Mouse (Mus musculus) spleen, adult 10 weeks (tissue): ENCODE measurements around the gene Adrm1. TPM values are rescaled to one million over a fixed set of nuclear protein-coding genes. Genes with fewer than 3 reads are reported as not detected.

Source experiments
- polyA plus RNA-seq: library from polyadenylated mRNA; stranded (reverse); fragments of 350-450 nt; fragmentation: Illumina TruSeq; extraction: RNeasy Lipid Tissue Mini Kit (QIAGEN cat#74804); gene quantifications from one replicate; pipeline ENCODE4 v1.2.3, GENCODE M21; 2015; ENCODE audit warnings: low replicate concordance; ENCODE audit not compliant: insufficient read depth

Adrm1 gene
- polyA plus RNA-seq: 43.0 TPM

DNA sequence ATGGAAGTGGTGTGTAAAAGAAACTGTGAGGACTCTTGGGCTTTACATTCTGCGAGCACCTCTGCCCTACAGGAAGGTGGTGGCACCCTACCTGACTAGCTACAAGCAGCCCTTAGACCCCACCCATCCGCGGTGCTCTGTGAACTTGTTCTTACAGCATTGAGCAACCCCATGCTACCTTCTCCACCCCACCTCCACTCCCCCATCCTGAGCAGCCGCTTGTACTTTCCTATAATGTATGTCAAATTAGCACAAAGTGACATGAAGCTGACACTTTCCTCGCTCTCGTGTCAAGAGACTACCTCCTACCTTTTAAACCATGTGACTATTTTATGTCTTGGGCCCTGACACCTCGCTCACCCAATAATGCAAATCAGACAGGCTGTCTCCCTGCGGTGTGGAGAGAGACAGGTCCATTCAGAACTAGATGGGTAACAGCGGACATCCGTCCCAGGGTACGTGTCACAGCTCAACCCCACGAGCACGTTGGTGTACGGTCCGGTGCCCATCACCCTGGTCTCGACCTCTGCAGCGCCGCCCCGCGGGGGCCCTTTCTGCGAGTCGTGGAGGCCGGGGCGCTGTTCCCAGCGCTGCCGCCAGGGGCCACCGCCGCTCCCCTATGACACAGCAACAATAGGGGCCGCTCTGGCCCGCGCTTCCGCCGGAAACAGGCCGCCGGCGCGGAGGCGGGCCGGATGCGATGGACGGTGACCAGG, at the start of gene Adrm1:
Adrm1 (plus strand) TSS at position 680 of the 716 bp plus-strand sequence.

Other genes starting within 250 kb of the Adrm1 start
- 37.0 TPM for gene Taf4, start 194.8 kb upstream of the Adrm1 start, polyA plus RNA-seq
- gene Lsm14b, start 146.5 kb upstream of the Adrm1 start, polyA plus RNA-seq: 33.6 TPM
- 201 TPM for gene Psma7, start 129.1 kb upstream of the Adrm1 start, polyA plus RNA-seq
- 7.9 TPM for gene Ss18l1, start 129.0 kb upstream of the Adrm1 start, polyA plus RNA-seq
- 17.9 TPM for gene Mtg2, start 100.9 kb upstream of the Adrm1 start, polyA plus RNA-seq
- gene Hrh3, start 67.0 kb upstream of the Adrm1 start, polyA plus RNA-seq: not detected
- 30.4 TPM for gene Osbpl2, start 52.2 kb upstream of the Adrm1 start, polyA plus RNA-seq
- gene Lama5, start 54.4 kb downstream of the Adrm1 start, polyA plus RNA-seq: 2.7 TPM
- gene Rps21, start 85.9 kb downstream of the Adrm1 start, polyA plus RNA-seq: 1,124 TPM
- 47.4 TPM for gene Cables2, start 102.0 kb downstream of the Adrm1 start, polyA plus RNA-seq
- gene Rbbp8nl, start 118.4 kb downstream of the Adrm1 start, polyA plus RNA-seq: not detected
- not detected for gene Gata5, start 163.2 kb downstream of the Adrm1 start, polyA plus RNA-seq